ENCODE assay signal across 8 mouse cellular contexts in the genomic region with DNA sequence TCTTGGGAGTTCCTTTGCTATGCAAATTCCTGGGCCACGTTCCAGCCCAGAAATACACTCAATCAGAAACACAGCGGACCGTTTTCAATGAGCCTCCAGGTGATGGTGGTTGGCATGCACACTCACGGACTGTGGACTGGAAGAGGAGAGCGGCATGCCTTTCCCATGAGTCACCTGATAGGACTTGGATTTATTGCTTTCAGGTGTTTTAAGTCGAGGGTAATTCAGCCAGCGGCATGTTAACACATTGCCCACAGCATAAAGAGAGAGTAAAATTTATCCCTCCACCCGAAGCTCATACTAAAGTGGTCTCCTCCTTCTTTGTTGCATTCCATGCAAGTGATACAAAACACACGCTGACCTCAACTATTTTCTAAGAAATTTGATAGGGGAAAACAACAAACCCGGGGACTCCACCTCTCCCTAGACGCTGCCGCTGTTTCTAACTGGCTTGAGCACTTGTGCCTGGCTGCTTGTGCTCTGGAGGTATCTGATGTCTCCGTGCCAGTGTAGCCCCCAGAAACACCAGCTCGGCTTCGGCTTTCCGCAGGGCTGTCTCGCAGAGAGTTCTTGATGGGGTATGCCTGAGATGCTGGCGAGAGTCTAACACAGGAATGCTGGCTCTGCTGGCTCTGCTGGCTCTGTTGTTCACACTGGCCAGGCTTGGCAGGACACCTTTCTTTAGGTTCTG.
DNase-seq lines count a peak whose midpoint lies in the region; ATAC-seq and TF ChIP-seq lines count a peak whose summit lies in the region.

No protein-coding gene starts in this region.

- no peaks in the 10 kb centered on the region for H3K36me3 ChIP-seq in midbrain, embryonic 14.5 days (ENCODE audit: control insufficient read depth, insufficient read depth, low read length)
- H3K36me3 ChIP-seq in midbrain, embryonic 11.5 days (ENCODE audit: control insufficient read depth, insufficient read depth, low read length), result no peaks in the 10 kb centered on the region

- H3K27me3 ChIP-seq in midbrain, embryonic 14.5 days (ENCODE audit: control insufficient read depth, insufficient read depth, low read length), result no peaks in the 10 kb centered on the region
- H3K27me3 ChIP-seq in midbrain, embryonic 11.5 days (ENCODE audit: control insufficient read depth, insufficient read depth, low read length), result no peaks in the 10 kb centered on the region

- H3K27ac ChIP-seq in midbrain, embryonic 14.5 days (replicated peaks; ENCODE audit: low read depth, low read length), result peak overlapping the region; percentile 26; the same call in 1 of the 2 replicates
- H3K27ac ChIP-seq in midbrain, embryonic 11.5 days (ENCODE audit: low read depth, low read length), result no peak overlapping the region
- peak overlapping the region; percentile 93 for H3K27ac ChIP-seq in embryonic fibroblast, embryonic 13.5 days (ENCODE audit: insufficient read depth, low read length)

- DNase-seq in midbrain, embryonic 14.5 days, result no peak
- DNase-seq in midbrain, embryonic 11.5 days (ENCODE audit: low spot score, missing footprints), result no peak
- DNase-seq in heart, postnatal 4 days, result peak; percentile 43
- peak; percentile 73 for DNase-seq in large intestine, adult 2 months (ENCODE audit: low read depth, low spot score)
- peak; percentile 60 for DNase-seq in naive thymus-derived CD4-positive, alpha-beta T cell, adult 2 months (ENCODE audit: low read depth)
- no peak for DNase-seq in left cerebral cortex, postnatal 14 days (ENCODE audit: low spot score in 2 of 2)

- no peak for TF ChIP-seq CTCF in embryonic fibroblast, embryonic 13.5 days (IDR thresholded peaks at IDR 0.05; ENCODE audit: borderline replicate concordance, insufficient read depth, low read length)

- H3K4me1 ChIP-seq in midbrain, embryonic 14.5 days (ENCODE audit: control insufficient read depth, insufficient read depth, low read length), result no peaks in the 10 kb centered on the region
- H3K4me1 ChIP-seq in midbrain, embryonic 11.5 days (ENCODE audit: control insufficient read depth, insufficient read depth, low read length), result no peaks in the 10 kb centered on the region
- H3K4me1 ChIP-seq in embryonic fibroblast, embryonic 13.5 days (ENCODE audit: control insufficient read depth, insufficient read depth, low read length), result 0 out of 2 replicates have a peak, but pooled peaks cover 7% of the 10 kb centered on the region

- H3K9me3 ChIP-seq in midbrain, embryonic 14.5 days (ENCODE audit: control insufficient read depth, low read length), result no peaks in the 10 kb centered on the region
- H3K9me3 ChIP-seq in midbrain, embryonic 11.5 days (ENCODE audit: control insufficient read depth, low read length), result no peaks in the 10 kb centered on the region

- H3K9ac ChIP-seq in midbrain, embryonic 14.5 days (replicated peaks; ENCODE audit: low read length), result no peak overlapping the region
- H3K9ac ChIP-seq in midbrain, embryonic 11.5 days (ENCODE audit: low read length), result no peak overlapping the region

- no peak overlapping the region for H3K4me3 ChIP-seq in midbrain, embryonic 14.5 days (replicated peaks; ENCODE audit: low read depth, low read length)
- H3K4me3 ChIP-seq in midbrain, embryonic 11.5 days (ENCODE audit: low read depth, low read length), result no peak overlapping the region
- no peak overlapping the region for H3K4me3 ChIP-seq in embryonic fibroblast, embryonic 13.5 days (ENCODE audit: insufficient read depth, low read length)

- intact Hi-C loops in left cerebral cortex, postnatal 14 days (cut with DNase I), result loop anchor here (10.0 kb wide), 1 partner anchor 299 kb away; no protein-coding TSS in a partner anchor

- H3K4me2 ChIP-seq in midbrain, embryonic 14.5 days (ENCODE audit: low read length), result no peak overlapping the region
- H3K4me2 ChIP-seq in midbrain, embryonic 11.5 days, result no peak overlapping the region

- TF ChIP-seq POLR2A in embryonic fibroblast, embryonic 13.5 days (IDR thresholded peaks at IDR 0.05; ENCODE audit: low read depth, low read length), result no peak

- ATAC-seq in midbrain, embryonic 14.5 days (ENCODE audit: low FRiP score, low TSS enrichment), result no peak
- no peak for ATAC-seq in midbrain, embryonic 11.5 days (ENCODE audit: low FRiP score)
- ATAC-seq in megakaryocyte progenitor cell, adult 5-6 weeks (replicated peaks; ENCODE audit: poor library complexity), result no peak; the same call in 1 of the 2 replicates

- WGBS in midbrain, embryonic 14.5 days, result 63% methylated on average over 18 of the region's 18 CpGs
- WGBS in midbrain, embryonic 11.5 days, result 60% methylated on average over 18 of the region's 18 CpGs
- 5% methylated on average over 18 of the region's 18 CpGs for WGBS in large intestine, adult 2 months

Comparison
In these comparisons a context has a peak if more than half of its experiments do, and no peak if none do; other contexts are left out.
1. DNase-seq: peak in heart, postnatal 4 days (single experiment), large intestine, adult 2 months (single experiment) and naive thymus-derived CD4-positive, alpha-beta T cell, adult 2 months (single experiment); none in midbrain, embryonic 14.5 days (single experiment), midbrain, embryonic 11.5 days (single experiment) and left cerebral cortex, postnatal 14 days (0 of 2).